Mouse (Mus musculus) lung, embryonic 16.5 days (tissue): ENCODE results near the gene Slc28a1. TPM values are rescaled to one million over a fixed set of nuclear protein-coding genes. Genes with fewer than 3 reads are reported as not detected.
A peak's percentile ranks its signal among the peaks of the same experiment; 100 is the strongest.

Experiments used
- ATAC-seq: fragments of 200-750 bp; cut with Nextera tagmentation; 2 replicates; pipeline ENCODE4 v1.8.0; 2017; ENCODE audit warnings: low read depth, mild to moderate bottlenecking, moderate library complexity
- H3K27ac ChIP-seq: fragments of 300-500 bp; sonication (generic); 2 replicates; pipeline ENCODE4 v1.5.1; 2014; ENCODE audit warnings: mild to moderate bottlenecking, control low read depth, low read length
- H3K27me3 ChIP-seq: fragments of 300-500 bp; sonication (generic); 2 replicates; pipeline ENCODE4 v1.6.1; 2014; ENCODE audit warnings: low read depth, low read length, mixed read lengths; ENCODE audit not compliant: control insufficient read depth, insufficient read depth
- H3K36me3 ChIP-seq: fragments of 300-500 bp; sonication (generic); 2 replicates; pipeline ENCODE4 v1.6.1; 2014; ENCODE audit warnings: low read length; ENCODE audit not compliant: control insufficient read depth, insufficient read depth
- H3K4me1 ChIP-seq: fragments of 300-500 bp; sonication (generic); replicated peaks from 2 replicates; pipeline ENCODE4 v1.6.1; 2014; ENCODE audit warnings: low read length, mixed read lengths; ENCODE audit not compliant: control insufficient read depth, insufficient read depth
- H3K4me2 ChIP-seq: fragments of 300-500 bp; sonication (generic); 2 replicates; pipeline ENCODE4 v1.6.1; 2014; ENCODE audit warnings: low read depth, low read length, control low read depth
- H3K4me3 ChIP-seq: fragments of 300-500 bp; sonication (generic); 2 replicates; pipeline ENCODE4 v1.5.1; 2014; ENCODE audit warnings: mild to moderate bottlenecking, low read length, control low read depth
- H3K9ac ChIP-seq: fragments of 300-500 bp; sonication (generic); 2 replicates; pipeline ENCODE4 v1.6.1; 2014; ENCODE audit warnings: low read length, control low read depth
- H3K9me3 ChIP-seq: fragments of 300-500 bp; sonication (generic); 2 replicates; pipeline ENCODE4 v1.6.1; 2016; ENCODE audit warnings: low read length; ENCODE audit not compliant: control insufficient read depth
- WGBS: fragments of 180-500 bp; shearing (Covaris S2); extraction: QIAGEN DNeasy Blood & Tissue Kit; methylation state at CpG from one replicate; pipeline ENCODE4 v1.1.7; 2014; 5-methylcytosine and 5-hydroxymethylcytosine counted together
- polyA plus RNA-seq: library from polyadenylated mRNA; unstranded; fragments of >200 nt; fragmentation: Nextera tagmentation; extraction: Ambion mirVana; gene quantifications from 2 replicates; pipeline ENCODE4 v1.2.1, GENCODE M21; 2015

Gene Slc28a1
- polyA plus RNA-seq, 1 experiment from 2014 or later, result not detected

GRCm38 (mm10) chr7:81209979-81210685 lies 95.5 kb downstream of the Slc28a1 start:
- no peak for ATAC-seq
- H3K4me3 ChIP-seq, result no peak overlapping the region
- H3K4me2 ChIP-seq, result no peak overlapping the region
- H3K9ac ChIP-seq, result no peak overlapping the region
- H3K27me3 ChIP-seq, result peaks cover 19% of the 10 kb centered on the region
- H3K4me1 ChIP-seq, result peaks cover 5% of the 10 kb centered on the region; the same call in 1 of the 2 replicates
- H3K36me3 ChIP-seq, result no peaks in the 10 kb centered on the region
- H3K27ac ChIP-seq, result no peak overlapping the region
- 44% methylated on average over 12 of the region's 12 CpGs for WGBS
- H3K9me3 ChIP-seq, result no peaks in the 10 kb centered on the region

GRCm38 (mm10) chr7:81211760-81212159 lies 97.2 kb downstream of the Slc28a1 start:
- Histone ChIP-seq H3K27ac (peak overlapping the region; percentile 69), H3K36me3 (no peaks in the 10 kb centered on the region), H3K4me2 (peak overlapping the region; percentile 61), H3K27me3 (peaks cover 21% of the 10 kb centered on the region), H3K9ac (no peak overlapping the region), H3K9me3 (no peaks in the 10 kb centered on the region), H3K4me3 (no peak overlapping the region), H3K4me1 (peaks cover 5% of the 10 kb centered on the region; the same call in 1 of the 2 replicates)
- WGBS, result 4% methylated on average over 8 of the region's 8 CpGs
- ATAC-seq, result 0 out of 2 replicates have a peak, but pooled peaks have one; percentile 23

GRCm38 (mm10) chr7:81212261-81212681 lies 97.7 kb downstream of the Slc28a1 start:
- no peaks in the 10 kb centered on the region for H3K9me3 ChIP-seq
- H3K4me3 ChIP-seq, result peak overlapping the region; percentile 58
- peak overlapping the region; percentile 69 for H3K27ac ChIP-seq
- H3K9ac ChIP-seq, result peak overlapping the region; percentile 48
- 0% methylated on average over 22 of the region's 22 CpGs for WGBS
- ATAC-seq, result peak; percentile 63
- peaks cover 21% of the 10 kb centered on the region for H3K27me3 ChIP-seq
- H3K36me3 ChIP-seq, result no peaks in the 10 kb centered on the region
- peaks cover 5% of the 10 kb centered on the region; the same call in 1 of the 2 replicates for H3K4me1 ChIP-seq
- H3K4me2 ChIP-seq, result peak overlapping the region; percentile 61

- Histone ChIP-seq H3K4me3 (peak overlapping the region; percentile 58), H3K9ac (peak overlapping the region; percentile 65), H3K4me2 (peak overlapping the region; percentile 61), H3K36me3 (no peaks in the 10 kb centered on the region), H3K9me3 (no peaks in the 10 kb centered on the region), H3K27ac (peak overlapping the region; percentile 69), H3K27me3 (peaks cover 21% of the 10 kb centered on the region), H3K4me1 (peaks cover 5% of the 10 kb centered on the region; the same call in 1 of the 2 replicates)
- peak; percentile 93 for ATAC-seq
- WGBS, result under 1% methylated on average over 57 of the region's 57 CpGs
Measured at GRCm38 (mm10) chr7:81212697-81213346, 98.2 kb downstream of the Slc28a1 start.

- under 1% methylated on average over 75 of the region's 128 CpGs for whole genome bisulfite sequencing
Measured at GRCm38 (mm10) chr7:81213347-81214152, 99.0 kb downstream of the Slc28a1 start, which contains the start of gene Pde8a. Gene Pde8a, plus strand, starts transcription at chr7:81213596.

GRCm38 (mm10) chr7:81214153-81214907 lies 99.7 kb downstream of the Slc28a1 start:
- no peak for ATAC-seq
- H3K9ac ChIP-seq, result peak overlapping the region; percentile 65
- no peaks in the 10 kb centered on the region for H3K9me3 ChIP-seq
- no peak overlapping the region; the same call in 1 of the 2 replicates for H3K27ac ChIP-seq
- H3K4me3 ChIP-seq, result peak overlapping the region; percentile 58
- H3K27me3 ChIP-seq, result peaks cover 21% of the 10 kb centered on the region
- H3K36me3 ChIP-seq, result no peaks in the 10 kb centered on the region
- peak overlapping the region; percentile 61 for H3K4me2 ChIP-seq
- WGBS, result 6% methylated on average over 39 of the region's 40 CpGs
- H3K4me1 ChIP-seq, result peaks cover 5% of the 10 kb centered on the region; the same call in 1 of the 2 replicates

More at GRCm38 (mm10) chr7:81213347-81214152, 99.0 kb downstream of the Slc28a1 start, which contains the start of gene Pde8a:
- Histone ChIP-seq H3K4me2 (peak within 1 kb of the TSS; percentile 61), H3K27ac (peak within 1 kb of the TSS; percentile 69), H3K27me3 (peaks cover 21% of the 10 kb centered on the region), H3K4me1 (peaks cover 5% of the 10 kb centered on the region; the same call in 1 of the 2 replicates), H3K9ac (peak within 1 kb of the TSS; percentile 65), H3K4me3 (peak within 1 kb of the TSS; percentile 58), H3K9me3 (no peaks in the 10 kb centered on the region), H3K36me3 (no peaks in the 10 kb centered on the region)
- ATAC-seq, result peak; percentile 10; the same call in 1 of the 2 replicates

GRCm38 (mm10) chr7:81215950-81216349 lies 101.4 kb downstream of the Slc28a1 start:
- Histone ChIP-seq H3K36me3 (no peaks in the 10 kb centered on the region), H3K27ac (no peak overlapping the region), H3K9me3 (no peaks in the 10 kb centered on the region), H3K9ac (no peak overlapping the region), H3K27me3 (peaks cover 20% of the 10 kb centered on the region), H3K4me3 (no peak overlapping the region), H3K4me1 (peaks cover 5% of the 10 kb centered on the region; the same call in 1 of the 2 replicates), H3K4me2 (no peak overlapping the region)
- 79% methylated on average over 1 of the region's 1 CpGs for WGBS
- ATAC-seq, result no peak

GRCm38 (mm10) chr7:81219321-81219720 lies 104.7 kb downstream of the Slc28a1 start:
- no peak overlapping the region for H3K9ac ChIP-seq
- no peaks in the 10 kb centered on the region for H3K4me1 ChIP-seq
- H3K4me2 ChIP-seq, result no peak overlapping the region
- no peak overlapping the region for H3K4me3 ChIP-seq
- H3K36me3 ChIP-seq, result no peaks in the 10 kb centered on the region
- no peak overlapping the region for H3K27ac ChIP-seq
- WGBS, result 53% methylated on average over 7 of the region's 7 CpGs
- ATAC-seq, result no peak
- peaks cover 2% of the 10 kb centered on the region; the same call in 1 of the 2 replicates for H3K27me3 ChIP-seq
- H3K9me3 ChIP-seq, result no peaks in the 10 kb centered on the region
